Mouse (Mus musculus): Measurements from ENCODE around the gene Tigd3. TPM values are rescaled to one million over a fixed set of nuclear protein-coding genes. Genes with fewer than 3 reads are reported as not detected.

Gene Tigd3
- 16.4 and 16.9 TPM in 2 replicates for polyA plus RNA-seq (2015; fragmentation: Nextera tagmentation; extraction: Ambion mirVana)

DNA sequence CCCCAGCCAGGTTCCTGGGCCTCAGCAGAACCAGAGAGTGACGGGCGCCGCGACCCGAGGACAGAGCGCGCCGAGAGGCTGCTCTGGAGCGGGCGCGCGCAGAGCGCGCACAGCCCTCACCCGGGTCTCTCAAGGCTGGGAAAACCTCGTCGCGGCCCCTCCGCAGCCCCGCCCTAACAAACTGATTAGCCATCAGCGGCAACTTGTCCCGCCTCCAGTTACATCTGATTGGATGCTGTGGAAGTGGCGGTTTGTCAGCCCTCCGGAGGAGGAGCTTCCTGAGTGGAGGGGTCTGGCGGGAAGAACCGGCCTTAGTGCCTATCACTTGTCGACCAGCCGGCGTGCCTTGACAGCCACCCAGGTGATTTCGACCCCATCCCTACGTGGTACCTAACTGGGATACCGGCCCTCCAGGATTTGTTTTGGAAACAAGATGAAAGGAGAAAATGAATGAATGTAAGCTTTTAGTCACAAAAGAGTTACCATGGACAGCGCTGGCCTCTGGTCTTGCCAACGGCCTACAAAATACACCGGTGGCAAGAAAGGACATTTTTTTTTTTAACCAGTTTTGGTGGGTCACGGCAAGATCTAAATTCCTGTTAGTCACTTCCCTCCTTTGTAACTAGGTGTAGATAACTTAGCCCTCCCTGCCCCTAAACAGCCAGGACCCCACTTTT is at the start of gene Tigd3:
Tigd3 (minus strand) TSS at position 148 of the 677 bp plus-strand sequence.
- Histone ChIP-seq H3K36me3 (peaks cover 46% of the 10 kb centered on the region), H3K27me3 (no peaks in the 10 kb centered on the region), H3K4me2 (replicated peaks) (peak within 1 kb of the TSS; percentile 84), H3K9ac (replicated peaks) (peak within 1 kb of the TSS; percentile 75), H3K4me3 (replicated peaks) (peak within 1 kb of the TSS; percentile 50), H3K4me1 (replicated peaks) (peaks cover 36% of the 10 kb centered on the region), H3K27ac (peak within 1 kb of the TSS; percentile 70), H3K9me3 (no peaks in the 10 kb centered on the region)
- ATAC-seq: peak; percentile 97
- WGBS: 4% methylated on average over 36 of the region's 36 CpGs

DNA sequence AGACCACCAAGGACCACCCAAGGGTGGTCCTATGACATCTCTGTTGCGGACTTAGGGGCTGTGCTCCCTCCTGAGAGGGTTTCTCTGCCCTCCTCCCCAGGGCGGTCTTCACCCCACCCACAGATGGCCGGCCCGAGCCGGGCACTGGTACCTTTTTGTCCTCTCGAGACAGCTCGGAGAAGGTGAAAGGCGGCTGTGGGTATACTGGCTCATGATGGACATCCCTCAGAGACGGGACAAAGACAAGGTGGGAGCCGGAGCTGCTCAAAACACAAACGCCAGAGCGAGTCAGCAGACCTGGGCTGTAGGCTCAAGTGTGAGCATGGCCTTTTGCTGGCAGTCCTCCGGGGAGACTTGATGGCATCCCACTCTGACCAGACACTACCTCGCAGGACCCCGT is 49.5 kb upstream of the Tigd3 start:
- H3K36me3 ChIP-seq: peaks cover 36% of the 10 kb centered on the region

DNA sequence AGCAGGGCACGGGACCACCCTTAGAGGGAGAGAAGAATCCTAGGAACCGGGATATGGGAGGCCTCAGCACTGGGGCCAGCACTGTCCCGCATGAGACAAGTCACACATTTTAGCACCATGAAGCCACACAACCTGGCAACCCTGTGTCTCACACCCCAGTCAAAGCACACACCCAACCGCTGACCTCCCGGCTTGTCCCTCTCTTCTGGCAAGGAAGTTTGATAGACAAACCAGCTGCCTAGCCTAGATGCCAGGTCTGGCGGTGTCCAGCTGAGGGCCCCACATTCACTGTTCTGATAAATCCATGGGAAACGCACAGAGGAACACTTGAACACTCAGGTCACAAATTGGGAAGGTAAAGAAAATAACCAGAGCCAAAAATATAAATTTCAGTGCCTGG is 48.6 kb upstream of the Tigd3 start:
- 94% methylated on average over 7 of the region's 7 CpGs for WGBS
- no peak overlapping the region for H3K4me2 ChIP-seq (replicated peaks)
- H3K27ac ChIP-seq: no peak overlapping the region
- peaks cover 10% of the 10 kb centered on the region for H3K4me1 ChIP-seq (replicated peaks)
- H3K9ac ChIP-seq (replicated peaks): no peak overlapping the region
- H3K27me3 ChIP-seq: no peaks in the 10 kb centered on the region
- no peaks in the 10 kb centered on the region for H3K9me3 ChIP-seq
- H3K4me3 ChIP-seq (replicated peaks): no peak overlapping the region
- H3K36me3 ChIP-seq: peaks cover 34% of the 10 kb centered on the region
- no peak for ATAC-seq

More for the DNA sequence above, 49.5 kb upstream of the Tigd3 start:
- no peak overlapping the region for H3K27ac ChIP-seq
- WGBS: 93% methylated on average over 15 of the region's 15 CpGs
- H3K27me3 ChIP-seq: no peaks in the 10 kb centered on the region
- H3K4me1 ChIP-seq (replicated peaks): peaks cover 2% of the 10 kb centered on the region; the same call in 1 of the 2 replicates
- H3K9me3 ChIP-seq: no peaks in the 10 kb centered on the region
- no peak overlapping the region for H3K4me2 ChIP-seq (replicated peaks)
- no peak overlapping the region for H3K4me3 ChIP-seq (replicated peaks)
- ATAC-seq: no peak
- no peak overlapping the region for H3K9ac ChIP-seq (replicated peaks)

DNA sequence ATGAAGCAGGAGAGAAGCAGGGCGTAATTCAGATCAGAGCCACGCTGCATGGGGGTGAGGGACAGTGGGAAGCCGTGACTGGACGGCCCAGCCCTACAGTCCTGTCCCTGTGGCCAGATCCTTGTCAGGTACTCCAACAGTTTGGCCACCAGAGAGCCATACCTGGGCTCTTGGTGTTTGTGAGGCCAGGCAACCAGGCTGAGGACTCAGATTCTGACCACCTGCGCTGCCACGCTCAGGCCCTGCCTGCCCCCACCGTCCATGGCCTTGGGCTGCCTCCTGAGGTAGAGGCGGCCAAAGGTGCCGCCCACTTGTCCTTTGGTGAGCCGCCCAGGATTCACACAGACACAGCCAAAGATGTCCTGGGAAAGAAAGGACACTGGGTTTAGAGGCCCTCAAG is 46.7 kb upstream of the Tigd3 start:
- ATAC-seq: no peak
- WGBS: 94% methylated on average over 10 of the region's 10 CpGs
- Histone ChIP-seq H3K36me3 (peaks cover 26% of the 10 kb centered on the region), H3K27me3 (no peaks in the 10 kb centered on the region), H3K9me3 (no peaks in the 10 kb centered on the region), H3K27ac (no peak overlapping the region), H3K4me2 (replicated peaks) (no peak overlapping the region), H3K9ac (replicated peaks) (no peak overlapping the region), H3K4me3 (replicated peaks) (no peak overlapping the region), H3K4me1 (replicated peaks) (peaks cover 16% of the 10 kb centered on the region)

DNA sequence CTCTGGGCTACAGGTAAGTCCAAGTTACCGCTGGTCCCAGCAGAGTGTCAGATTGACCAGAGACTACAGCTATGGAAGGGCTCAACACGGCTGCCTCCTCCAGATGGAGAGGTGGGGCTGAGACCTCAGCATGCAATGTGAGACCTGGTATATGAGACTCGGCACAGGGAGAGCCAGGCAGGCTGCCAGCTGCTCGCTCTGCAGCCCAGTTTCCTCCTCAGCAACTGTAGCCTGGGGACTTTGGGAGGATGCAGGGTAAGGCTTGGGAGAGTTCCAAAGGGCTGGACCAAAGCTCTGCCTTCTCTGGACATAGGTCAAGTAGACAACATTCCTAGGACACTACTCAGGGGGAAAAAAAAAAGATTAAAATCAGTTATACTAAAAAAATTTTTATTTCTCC is 46.2 kb upstream of the Tigd3 start:
- no peak for ATAC-seq
- Histone ChIP-seq H3K9ac (replicated peaks) (no peak overlapping the region), H3K4me1 (replicated peaks) (peaks cover 16% of the 10 kb centered on the region), H3K36me3 (peaks cover 23% of the 10 kb centered on the region), H3K9me3 (no peaks in the 10 kb centered on the region), H3K4me2 (replicated peaks) (no peak overlapping the region), H3K27me3 (no peaks in the 10 kb centered on the region), H3K4me3 (replicated peaks) (no peak overlapping the region), H3K27ac (no peak overlapping the region)
- 78% methylated on average over 4 of the region's 4 CpGs for WGBS

DNA sequence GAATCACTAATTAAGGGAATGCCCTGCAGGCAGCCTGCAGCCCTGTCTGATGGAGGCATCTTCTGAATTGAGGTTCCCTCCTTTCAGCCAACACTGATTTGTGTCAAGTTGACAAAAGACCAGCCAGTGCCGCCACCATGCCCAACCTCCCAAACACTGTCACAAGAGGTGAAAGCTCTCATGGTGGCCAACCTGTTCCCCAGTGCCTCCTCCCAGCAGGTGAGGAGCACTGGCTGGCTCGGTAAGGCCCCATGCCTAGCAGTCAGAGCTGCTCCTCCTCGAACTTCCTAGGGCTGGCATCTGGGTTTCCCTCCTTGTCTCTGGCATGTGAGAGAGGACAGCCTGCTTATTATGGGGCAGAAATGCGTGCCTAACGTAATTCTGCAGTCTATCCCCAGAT is 45.8 kb upstream of the Tigd3 start:
- Histone ChIP-seq H3K27me3 (no peaks in the 10 kb centered on the region), H3K27ac (no peak overlapping the region), H3K4me2 (replicated peaks) (no peak overlapping the region), H3K4me1 (replicated peaks) (peaks cover 16% of the 10 kb centered on the region), H3K4me3 (replicated peaks) (no peak overlapping the region), H3K9ac (replicated peaks) (no peak overlapping the region), H3K9me3 (no peaks in the 10 kb centered on the region), H3K36me3 (peaks cover 20% of the 10 kb centered on the region)
- 77% methylated on average over 5 of the region's 5 CpGs for WGBS
- ATAC-seq: no peak

DNA sequence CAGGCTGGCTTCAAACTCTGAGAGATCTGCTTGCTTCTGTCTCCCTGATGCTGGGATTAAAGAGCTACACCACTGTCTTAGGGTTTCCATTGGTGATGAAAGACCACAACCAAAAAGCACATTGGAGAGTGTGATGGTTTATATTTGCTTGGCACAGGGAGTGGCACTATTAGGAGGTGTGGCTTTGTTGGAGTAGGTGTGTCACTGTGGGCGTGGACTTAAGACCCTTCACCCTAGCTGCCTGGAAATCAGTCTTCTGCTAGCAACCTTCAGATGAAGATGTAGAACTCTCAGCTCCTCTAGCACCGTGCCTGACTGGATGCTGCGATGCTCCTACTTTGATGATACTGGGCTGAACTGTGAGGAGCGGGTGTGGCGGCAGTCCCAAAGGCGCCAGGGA is 44.6 kb upstream of the Tigd3 start:
- no peak overlapping the region for H3K4me2 ChIP-seq (replicated peaks)
- no peaks in the 10 kb centered on the region for H3K27me3 ChIP-seq
- no peaks in the 10 kb centered on the region for H3K9me3 ChIP-seq
- H3K36me3 ChIP-seq: peaks cover 20% of the 10 kb centered on the region
- H3K9ac ChIP-seq (replicated peaks): no peak overlapping the region
- H3K4me3 ChIP-seq (replicated peaks): no peak overlapping the region
- H3K27ac ChIP-seq: no peak overlapping the region
- WGBS: 91% methylated on average over 6 of the region's 6 CpGs
- H3K4me1 ChIP-seq (replicated peaks): peaks cover 16% of the 10 kb centered on the region
- no peak for ATAC-seq

DNA sequence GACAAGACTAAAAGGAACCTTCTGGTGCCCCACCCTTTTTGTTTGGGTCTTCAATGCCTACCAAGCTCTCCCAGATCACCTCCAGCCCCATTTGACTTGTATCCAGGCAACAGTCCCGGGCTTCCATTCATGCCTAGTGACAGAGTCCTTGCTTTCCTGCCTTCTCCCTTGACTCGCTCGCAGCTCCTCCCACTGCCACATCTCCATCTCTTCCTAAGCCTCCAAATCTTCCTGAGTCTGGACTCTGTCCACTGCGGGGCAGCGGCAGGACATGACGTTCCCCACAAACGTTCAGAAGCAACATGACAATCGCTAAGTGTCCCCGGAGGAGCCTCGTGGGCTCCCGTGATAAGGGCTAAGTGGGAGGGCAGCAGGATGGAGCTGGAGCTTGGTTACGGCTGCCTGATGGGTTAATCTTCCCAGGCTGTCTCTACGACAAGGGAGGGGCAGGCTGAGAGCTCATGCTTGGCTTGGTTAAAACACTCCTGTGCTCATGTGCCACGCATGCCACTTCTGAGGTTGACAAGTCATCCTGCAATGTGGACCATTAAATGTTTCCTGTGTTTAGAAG is 44.0 kb upstream of the Tigd3 start:
- Histone ChIP-seq H3K27ac (peak overlapping the region; percentile 48; the same call in 1 of the 2 replicates), H3K27me3 (no peaks in the 10 kb centered on the region), H3K4me3 (replicated peaks) (no peak overlapping the region), H3K9ac (replicated peaks) (0 out of 2 replicates have a peak overlapping the region, but pooled peaks have one; percentile 24), H3K9me3 (no peaks in the 10 kb centered on the region), H3K4me2 (replicated peaks) (peak overlapping the region; percentile 38), H3K36me3 (peaks cover 19% of the 10 kb centered on the region), H3K4me1 (replicated peaks) (peaks cover 16% of the 10 kb centered on the region)
- peak; percentile 58; the same call in 1 of the 2 replicates for ATAC-seq
- WGBS: 15% methylated on average over 14 of the region's 14 CpGs

DNA sequence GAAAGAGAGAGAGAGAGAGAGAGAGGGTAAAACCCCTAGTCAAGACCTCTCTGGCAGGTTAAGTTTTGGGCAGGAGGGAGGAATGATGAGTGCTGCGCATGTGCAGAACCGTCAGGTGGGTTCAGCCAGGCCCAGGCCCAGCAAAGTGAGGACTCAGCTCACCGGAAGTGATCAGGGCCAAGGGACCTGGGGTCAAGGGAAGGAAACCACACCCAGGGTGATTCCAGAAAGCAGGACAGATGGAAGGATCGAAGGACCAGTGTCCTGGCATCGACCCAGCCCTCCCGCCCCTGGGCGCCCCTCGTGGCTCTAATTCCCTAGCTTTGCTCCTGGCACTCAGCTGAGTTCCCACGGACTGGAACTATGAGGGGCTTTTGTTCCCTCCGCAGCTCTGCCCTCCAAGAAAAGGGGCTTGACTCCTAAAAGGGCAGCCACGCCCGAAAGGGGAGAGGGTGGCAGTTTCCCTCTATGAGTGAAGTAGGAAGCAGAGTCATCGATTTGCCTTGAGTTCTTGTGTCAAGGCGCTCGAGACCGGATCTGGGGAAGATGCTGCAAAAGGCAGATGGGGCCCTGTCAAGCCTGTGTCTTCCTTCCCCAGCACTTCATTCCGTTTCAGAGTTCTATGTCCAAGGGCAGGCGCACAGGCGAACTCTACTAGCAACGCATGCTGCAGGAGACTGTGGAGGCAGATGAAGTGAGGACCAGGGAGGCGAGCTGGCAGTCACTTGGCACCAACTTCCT is 43.3 kb upstream of the Tigd3 start:
- H3K27ac ChIP-seq: peak overlapping the region; percentile 48; the same call in 1 of the 2 replicates

DNA sequence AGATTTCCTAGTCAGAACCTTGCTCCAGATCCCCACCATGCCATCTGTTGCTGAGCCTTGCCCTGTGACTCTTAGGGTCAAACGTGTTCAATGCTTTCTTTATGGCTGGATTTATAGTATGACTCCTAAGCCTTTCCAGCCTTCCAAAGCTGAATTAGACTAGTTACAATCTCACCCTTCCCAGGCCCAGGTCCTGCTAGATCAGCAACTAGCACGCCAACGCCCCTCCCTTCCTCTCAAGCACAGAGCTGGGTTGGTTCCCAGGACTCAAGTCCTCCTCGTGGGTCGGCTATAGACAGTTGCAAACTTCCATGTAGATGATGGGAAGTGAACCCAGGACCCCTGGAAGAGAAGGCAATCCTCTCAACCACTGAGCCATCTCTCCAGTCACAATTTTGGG is 41.7 kb upstream of the Tigd3 start:
- no peak for ATAC-seq
- Histone ChIP-seq H3K4me2 (replicated peaks) (no peak overlapping the region), H3K36me3 (peaks cover 2% of the 10 kb centered on the region; the same call in 1 of the 2 replicates), H3K9ac (replicated peaks) (no peak overlapping the region), H3K27ac (no peak overlapping the region), H3K4me3 (replicated peaks) (no peak overlapping the region), H3K4me1 (replicated peaks) (peaks cover 16% of the 10 kb centered on the region), H3K9me3 (no peaks in the 10 kb centered on the region), H3K27me3 (no peaks in the 10 kb centered on the region)
- 89% methylated on average over 5 of the region's 5 CpGs for WGBS

More for the DNA sequence above, 43.3 kb upstream of the Tigd3 start:
- Histone ChIP-seq H3K27me3 (no peaks in the 10 kb centered on the region), H3K9me3 (no peaks in the 10 kb centered on the region), H3K4me1 (replicated peaks) (peaks cover 16% of the 10 kb centered on the region), H3K4me2 (replicated peaks) (peak overlapping the region; percentile 38; the same call in 1 of the 2 replicates), H3K4me3 (replicated peaks) (no peak overlapping the region), H3K9ac (replicated peaks) (no peak overlapping the region), H3K36me3 (peaks cover 14% of the 10 kb centered on the region; the same call in 1 of the 2 replicates)
- WGBS: 65% methylated on average over 21 of the region's 21 CpGs
- no peak for ATAC-seq

DNA sequence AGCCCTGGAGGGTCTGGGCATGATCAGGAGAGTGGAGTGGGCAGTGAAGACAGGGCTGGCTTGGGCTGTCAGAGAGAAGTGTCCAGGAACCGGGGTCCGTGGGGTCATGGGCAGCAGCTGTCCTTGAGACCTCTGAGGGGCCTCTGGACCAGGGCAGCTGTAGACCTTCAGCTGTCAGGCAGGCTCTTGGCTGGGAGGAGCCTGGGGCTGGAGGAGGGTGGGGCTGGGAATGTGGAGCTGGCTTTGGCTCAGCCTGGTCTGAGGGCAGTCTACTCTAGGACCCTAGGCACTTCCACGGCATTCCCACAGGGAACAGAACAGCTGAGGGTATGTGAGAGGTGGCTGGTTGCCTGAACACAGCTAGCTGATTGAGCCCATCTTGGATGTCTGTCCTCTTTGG is 41.3 kb upstream of the Tigd3 start:
- H3K27ac ChIP-seq: no peak overlapping the region
- ATAC-seq: no peak
- WGBS: 78% methylated on average over 3 of the region's 3 CpGs
- H3K27me3 ChIP-seq: no peaks in the 10 kb centered on the region
- H3K4me1 ChIP-seq (replicated peaks): peaks cover 16% of the 10 kb centered on the region
- no peak overlapping the region for H3K9ac ChIP-seq (replicated peaks)
- no peak overlapping the region for H3K4me2 ChIP-seq (replicated peaks)
- no peak overlapping the region for H3K4me3 ChIP-seq (replicated peaks)
- H3K9me3 ChIP-seq: no peaks in the 10 kb centered on the region
- H3K36me3 ChIP-seq: no peaks in the 10 kb centered on the region; the same call in 1 of the 2 replicates
